Mouse (Mus musculus): ENCODE results near the gene Olfr857.
"Not testable (repeated sequence)": the region's sequence is repeated elsewhere in the genome, so short reads cannot be mapped to it uniquely, and the experiment has no call there.

The Olfr857 gene

DNA sequence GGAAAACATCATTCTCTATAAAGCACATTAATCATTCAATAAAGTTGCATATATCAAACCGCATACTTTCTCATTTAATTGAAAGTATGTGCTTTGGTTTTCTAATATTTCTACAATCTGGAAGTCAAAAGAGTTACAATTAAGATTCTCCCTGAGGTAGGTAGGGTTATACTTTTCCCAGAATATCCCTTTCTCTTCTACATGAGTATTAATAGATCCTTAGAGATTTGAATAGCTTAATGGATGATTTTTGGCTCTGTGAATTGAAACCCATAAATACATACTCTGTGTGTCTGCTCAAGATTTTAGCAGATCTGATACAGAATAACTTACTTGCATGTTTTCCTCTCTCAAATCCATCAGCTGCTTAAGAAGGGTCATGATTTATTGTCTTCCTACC lies at the start of gene Olfr857:
Gene Olfr857, plus strand, starts transcription at position 301 of the 400 bp plus-strand sequence.
- Histone ChIP-seq H3K36me3 (ENCODE audit: control insufficient read depth, insufficient read depth, low read length, poor library complexity, severe bottlenecking) (no peaks in the 10 kb centered on the region), H3K27me3 (ENCODE audit: control insufficient read depth, insufficient read depth, low read length, poor library complexity, severe bottlenecking) (no peaks in the 10 kb centered on the region)
- no peak for DNase-seq (ENCODE audit: low read depth, low spot score)

DNA sequence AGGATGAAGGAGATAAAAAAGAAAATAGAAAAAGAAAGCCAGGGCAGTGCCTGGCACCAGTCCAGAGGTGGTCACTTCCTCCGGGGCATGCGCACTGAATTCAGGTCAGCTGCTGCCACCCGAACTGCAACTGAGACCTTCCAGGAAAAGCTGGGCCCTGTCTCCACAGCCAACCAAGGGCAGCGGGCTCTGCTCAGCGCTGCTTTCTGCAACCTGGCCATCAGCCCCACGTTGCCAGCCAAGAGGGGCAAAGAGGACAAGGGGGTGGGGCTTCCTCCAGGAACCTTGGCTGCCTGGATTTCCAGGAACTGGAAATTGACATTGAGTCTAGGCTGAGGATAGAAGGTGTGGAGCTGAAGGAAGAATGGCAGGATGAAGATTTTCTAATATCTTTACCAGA lies 19.0 kb upstream of the Olfr857 start:
- DNase-seq (ENCODE audit: low read depth, low spot score), result no peak
- Histone ChIP-seq H3K36me3 (ENCODE audit: control insufficient read depth, insufficient read depth, low read length, poor library complexity, severe bottlenecking) (no peaks in the 10 kb centered on the region), H3K27me3 (ENCODE audit: control insufficient read depth, insufficient read depth, low read length, poor library complexity, severe bottlenecking) (no peaks in the 10 kb centered on the region)

DNA sequence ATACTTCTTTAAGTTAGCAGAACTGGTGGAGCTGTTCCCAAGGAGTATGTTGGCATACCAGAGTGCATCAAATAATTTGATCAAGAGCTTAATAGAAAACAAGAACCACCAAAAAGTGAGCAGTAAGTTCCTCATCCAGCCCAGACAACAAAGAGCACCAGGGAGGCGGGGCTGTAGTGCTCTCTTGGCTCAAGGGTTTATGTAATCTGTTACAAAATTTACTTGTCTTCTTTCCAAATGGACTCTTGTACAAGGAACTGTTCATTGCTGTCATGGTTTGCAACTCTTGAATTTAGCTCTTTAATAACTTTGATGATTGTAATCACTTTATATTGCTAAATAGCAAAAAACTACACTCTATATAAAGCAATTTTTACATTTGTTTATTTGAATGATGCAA lies 17.8 kb upstream of the Olfr857 start:
- Histone ChIP-seq H3K36me3 (ENCODE audit: control insufficient read depth, insufficient read depth, low read length, poor library complexity, severe bottlenecking) (no peaks in the 10 kb centered on the region), H3K27me3 (ENCODE audit: control insufficient read depth, insufficient read depth, low read length, poor library complexity, severe bottlenecking) (no peaks in the 10 kb centered on the region)
- no peak for DNase-seq (ENCODE audit: low read depth, low spot score)

DNA sequence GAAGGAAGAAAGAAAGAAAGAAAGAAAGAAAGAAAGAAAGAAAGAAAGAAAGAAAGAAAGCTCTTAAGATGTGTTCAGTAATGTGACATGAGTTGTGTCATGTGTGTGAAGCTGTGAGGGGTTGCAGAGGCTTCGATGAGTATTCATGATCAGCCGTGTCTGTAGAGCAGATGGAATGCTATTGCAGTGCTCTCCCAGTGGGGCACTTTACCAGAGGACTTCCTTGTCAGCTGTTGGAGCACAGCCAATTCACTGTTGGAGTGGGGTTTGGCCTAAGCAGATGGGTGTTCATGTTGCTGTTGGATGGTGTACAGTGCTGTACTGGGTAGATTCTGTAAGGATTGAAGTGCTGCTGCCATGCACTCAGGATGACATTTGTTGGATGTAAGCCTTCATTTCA lies 16.8 kb upstream of the Olfr857 start:
- Histone ChIP-seq H3K27me3 (ENCODE audit: control insufficient read depth, insufficient read depth, low read length, poor library complexity, severe bottlenecking) (no peaks in the 10 kb centered on the region), H3K36me3 (ENCODE audit: control insufficient read depth, insufficient read depth, low read length, poor library complexity, severe bottlenecking) (no peaks in the 10 kb centered on the region)
- no peak for DNase-seq (ENCODE audit: low read depth, low spot score)

DNA sequence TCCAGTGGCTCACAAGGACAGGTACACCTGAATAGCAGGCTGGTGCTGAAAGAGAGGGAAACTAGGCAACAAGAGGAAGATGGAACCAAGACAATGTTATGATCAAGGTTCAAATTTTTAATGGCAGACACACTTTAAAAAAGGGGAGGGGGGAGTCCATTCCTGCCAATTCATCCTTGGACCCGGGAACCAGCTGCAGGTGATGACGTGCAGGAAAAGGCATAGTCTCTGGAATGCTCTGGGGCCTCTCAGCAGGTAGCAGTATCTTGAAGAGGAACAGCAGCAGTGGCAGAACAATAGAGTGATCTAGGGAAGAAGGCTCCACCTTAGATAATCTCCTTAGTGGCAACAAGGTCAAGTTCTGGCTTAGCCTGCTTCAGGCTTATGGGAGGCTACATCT lies 14.9 kb upstream of the Olfr857 start:
- not testable (repeated sequence) for DNase-seq (ENCODE audit: low read depth, low spot score); H3K36me3 ChIP-seq (ENCODE audit: control insufficient read depth, insufficient read depth, low read length, poor library complexity, severe bottlenecking); H3K27me3 ChIP-seq (ENCODE audit: control insufficient read depth, insufficient read depth, low read length, poor library complexity, severe bottlenecking)

DNA sequence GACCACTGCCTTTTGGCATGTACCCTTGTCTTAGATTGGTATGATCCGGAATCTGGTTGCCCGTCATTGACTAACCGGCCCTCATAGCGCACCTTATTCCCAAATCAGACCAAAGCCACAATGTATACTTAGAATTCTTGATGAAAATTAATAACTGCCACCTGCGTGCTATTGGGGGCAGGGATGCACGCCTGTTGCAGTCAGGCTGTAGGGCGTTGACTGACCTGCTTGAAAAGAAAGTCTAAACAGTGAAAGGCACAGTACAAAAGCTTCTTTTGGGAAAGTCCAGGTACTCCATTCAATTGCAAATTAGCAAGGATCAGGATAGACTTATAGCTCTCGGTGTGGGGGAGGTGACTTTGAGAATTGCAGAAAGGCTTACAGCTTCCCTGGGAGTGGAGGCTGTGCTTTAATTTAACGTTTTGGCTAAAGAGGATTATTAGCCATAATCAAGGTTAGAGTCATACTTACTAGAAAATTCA lies 14.3 kb upstream of the Olfr857 start:
- H3K27me3 ChIP-seq (ENCODE audit: control insufficient read depth, insufficient read depth, low read length, poor library complexity, severe bottlenecking); DNase-seq (ENCODE audit: low read depth, low spot score); H3K36me3 ChIP-seq (ENCODE audit: control insufficient read depth, insufficient read depth, low read length, poor library complexity, severe bottlenecking): not testable (repeated sequence)

DNA sequence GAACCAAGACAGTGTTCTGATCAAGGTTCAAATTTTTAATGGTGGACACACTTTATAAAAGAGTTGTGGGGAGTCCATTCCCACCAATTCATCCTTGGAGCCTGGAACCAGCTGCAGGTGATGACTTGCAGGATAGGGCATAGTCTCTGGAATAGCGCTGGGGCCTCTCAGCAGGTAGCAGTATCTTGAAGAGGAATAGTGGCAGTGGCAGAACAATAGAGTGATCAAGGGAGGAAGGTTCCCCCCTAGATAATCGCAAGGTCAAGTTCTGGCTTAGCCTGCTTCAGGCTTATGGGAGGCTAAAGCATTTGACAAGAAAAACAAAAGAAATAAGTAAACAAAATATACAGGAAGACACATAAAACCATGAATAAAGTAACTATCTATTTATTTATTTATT lies 4.7 kb upstream of the Olfr857 start:
- not testable (repeated sequence) for H3K36me3 ChIP-seq (ENCODE audit: control insufficient read depth, insufficient read depth, low read length, poor library complexity, severe bottlenecking); DNase-seq (ENCODE audit: low read depth, low spot score); H3K27me3 ChIP-seq (ENCODE audit: control insufficient read depth, insufficient read depth, low read length, poor library complexity, severe bottlenecking)

All from splenic B cell, adult 2 months (primary cell).